Mouse (Mus musculus): ENCODE data around the gene Tmem141.

GRCm38 (mm10) chr2:25588227-25588907 lies 33.4 kb downstream of the Tmem141 start:
- TF ChIP-seq POLR2A (IDR thresholded peaks at IDR 0.05; ENCODE audit: low read depth, low read length) (no peak), CTCF (IDR thresholded peaks at IDR 0.05; ENCODE audit: borderline replicate concordance, insufficient read depth, low read length) (no peak)

Measured in embryonic fibroblast, embryonic 13.5 days (primary cell).